Mouse (Mus musculus): ENCODE data around the gene 4931429L15Rik. TPM values are rescaled to one million over a fixed set of nuclear protein-coding genes. Genes with fewer than 3 reads are reported as not detected.

The 4931429L15Rik gene
- polyA plus RNA-seq, 1 experiment from 2014 or later: not detected

Other genes with a start within 250 kb of the 4931429L15Rik start
- 3.3 and 3.7 TPM in 2 replicates for gene Apoa1, start 91.4 kb downstream of the 4931429L15Rik start, polyA plus RNA-seq (2015; fragmentation: Nextera tagmentation; extraction: Ambion mirVana)
- not detected in 2 replicates for gene Apoc3, start 84.3 kb downstream of the 4931429L15Rik start, polyA plus RNA-seq (2015; fragmentation: Nextera tagmentation; extraction: Ambion mirVana)
- gene Apoa4, start 79.3 kb downstream of the 4931429L15Rik start, polyA plus RNA-seq (2015; fragmentation: Nextera tagmentation; extraction: Ambion mirVana): not detected in 2 replicates
- not detected in 2 replicates for gene Apoa5, start 51.4 kb downstream of the 4931429L15Rik start, polyA plus RNA-seq (2015; fragmentation: Nextera tagmentation; extraction: Ambion mirVana)
- gene Zpr1, start 46.9 kb downstream of the 4931429L15Rik start, polyA plus RNA-seq (2015; fragmentation: Nextera tagmentation; extraction: Ambion mirVana): 60.2 and 61.1 TPM in 2 replicates
- gene Bud13, start 37.0 kb downstream of the 4931429L15Rik start, polyA plus RNA-seq (2015; fragmentation: Nextera tagmentation; extraction: Ambion mirVana): 17.5 and 18.3 TPM in 2 replicates

Data from hindbrain, embryonic 13.5 days (tissue).